Mouse (Mus musculus) olfactory bulb, adult 2 months (tissue): Measurements from ENCODE around the gene Amz1. TPM values are rescaled to one million over a fixed set of nuclear protein-coding genes. Genes with fewer than 3 reads are reported as not detected.

Source experiments
- H3K27ac ChIP-seq: fragments of 200-500 bp; 2 replicates; pipeline ENCODE4 v1.5.1; 2012; ENCODE audit warnings: low read depth, low read length; ENCODE audit not compliant: insufficient read depth
- H3K4me1 ChIP-seq: fragments of 200-500 bp; 2 replicates; pipeline ENCODE4 v1.6.1; 2012; ENCODE audit warnings: low read length; ENCODE audit not compliant: control insufficient read depth, insufficient read depth
- H3K4me3 ChIP-seq: fragments of 200-500 bp; 2 replicates; pipeline ENCODE4 v1.5.1; 2012; ENCODE audit warnings: mild to moderate bottlenecking, low read depth, low read length, moderate library complexity; ENCODE audit not compliant: insufficient read depth
- CTCF ChIP-seq: fragments of 200-500 bp; IDR thresholded peaks from 2 replicates; pipeline ENCODE4 v1.5.1; 2012; ENCODE audit warnings: low read depth, mild to moderate bottlenecking, low read length, moderate library complexity; ENCODE audit not compliant: insufficient read depth
- POLR2A ChIP-seq: fragments of 200-500 bp; IDR thresholded peaks from 2 replicates; pipeline ENCODE4 v1.6.1; 2012; ENCODE audit warnings: mild to moderate bottlenecking, low read depth, low read length, moderate library complexity; ENCODE audit not compliant: insufficient read depth
- WGBS: fragments of 180-500 bp; shearing (Covaris S2); methylation state at CpG from one replicate; pipeline ENCODE4 v1.1.7; 2018; 5-methylcytosine and 5-hydroxymethylcytosine counted together
- polyA plus RNA-seq: library from polyadenylated mRNA; stranded (reverse); fragments of >200 nt; gene quantifications from 2 replicates; pipeline ENCODE4 v1.2.4, GENCODE M21; 2012; ENCODE audit warnings: low replicate concordance; ENCODE audit not compliant: missing spikeins, insufficient read depth, insufficient read length

The Amz1 gene
- polyA plus RNA-seq, 1 experiment: not detected

DNA sequence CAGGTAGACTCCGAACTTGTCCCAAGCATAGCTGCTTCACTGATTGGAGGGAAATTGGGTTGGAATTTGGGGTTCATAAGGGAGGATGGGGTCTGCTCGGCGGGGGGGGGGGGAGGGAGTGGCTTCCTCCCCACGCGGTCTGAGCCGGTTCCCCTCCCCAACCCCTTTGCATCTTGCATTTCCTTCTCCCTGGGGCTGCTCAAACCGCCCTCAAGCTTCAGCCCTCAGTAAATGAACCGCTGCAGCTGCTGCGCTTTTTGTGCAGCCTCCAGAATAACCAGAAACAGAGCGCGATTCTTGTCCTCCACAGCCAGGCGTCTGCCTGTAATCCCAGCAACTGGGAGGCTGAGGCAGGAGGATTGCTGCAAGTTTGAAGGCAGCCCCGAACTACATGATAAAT, 12.2 kb downstream of the Amz1 start:
- TF ChIP-seq CTCF: no peak
- no peak for TF ChIP-seq POLR2A
- Histone ChIP-seq H3K27ac (no peak overlapping the region), H3K4me3 (0 out of 2 replicates have a peak overlapping the region, but pooled peaks have one; percentile 8), H3K4me1 (peaks cover 15% of the 10 kb centered on the region)
- WGBS: 25% methylated on average over 13 of the region's 13 CpGs

DNA sequence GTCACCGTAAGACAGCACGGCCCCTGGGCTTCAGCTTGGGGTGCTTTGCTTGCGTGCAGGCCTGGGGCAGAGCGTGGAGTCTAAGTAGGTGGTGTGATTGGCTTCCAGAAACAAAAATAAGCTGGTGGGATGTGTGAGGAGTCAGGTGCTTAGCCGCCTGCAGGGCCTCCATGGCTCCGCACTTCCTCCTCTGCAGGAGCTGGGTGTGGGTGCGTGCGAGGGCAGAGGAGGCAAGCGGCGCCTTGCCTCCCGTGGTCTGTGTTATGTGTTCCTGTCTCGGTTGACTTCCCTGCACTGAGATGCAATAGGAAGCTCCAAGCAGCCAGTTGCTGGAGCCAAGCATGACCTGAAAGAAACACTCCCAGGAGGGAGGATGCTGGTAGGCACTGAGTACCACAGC, 15.9 kb downstream of the Amz1 start:
- TF ChIP-seq POLR2A: no peak
- TF ChIP-seq CTCF: no peak
- peaks cover 15% of the 10 kb centered on the region for H3K4me1 ChIP-seq
- H3K4me3 ChIP-seq: no peak overlapping the region
- WGBS: 45% methylated on average over 12 of the region's 12 CpGs
- H3K27ac ChIP-seq: no peak overlapping the region

DNA sequence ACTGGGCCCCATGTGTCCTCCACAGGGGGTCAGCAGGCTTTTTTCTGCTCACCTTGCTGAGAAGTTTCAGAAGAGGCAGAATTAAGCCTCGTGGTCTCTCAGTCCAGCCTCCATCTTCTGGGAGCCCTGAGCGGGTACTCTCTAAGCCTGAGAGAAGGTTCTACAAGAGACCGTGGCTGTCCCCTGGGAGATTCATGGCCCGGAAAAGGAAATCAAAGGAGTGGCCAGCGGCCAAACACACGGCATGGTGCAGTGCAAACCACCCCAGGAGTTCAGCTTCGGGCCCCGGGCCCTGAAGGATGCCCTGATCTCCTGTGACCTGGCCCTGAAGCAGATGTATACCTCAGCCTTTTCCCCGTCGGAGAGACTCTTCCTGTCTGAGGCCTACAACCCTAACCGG, 17.1 kb downstream of the Amz1 start:
- H3K4me1 ChIP-seq: peaks cover 7% of the 10 kb centered on the region
- no peak overlapping the region for H3K4me3 ChIP-seq
- TF ChIP-seq CTCF (no peak), POLR2A (no peak)
- no peak overlapping the region for H3K27ac ChIP-seq
- WGBS: 76% methylated on average over 11 of the region's 11 CpGs

DNA sequence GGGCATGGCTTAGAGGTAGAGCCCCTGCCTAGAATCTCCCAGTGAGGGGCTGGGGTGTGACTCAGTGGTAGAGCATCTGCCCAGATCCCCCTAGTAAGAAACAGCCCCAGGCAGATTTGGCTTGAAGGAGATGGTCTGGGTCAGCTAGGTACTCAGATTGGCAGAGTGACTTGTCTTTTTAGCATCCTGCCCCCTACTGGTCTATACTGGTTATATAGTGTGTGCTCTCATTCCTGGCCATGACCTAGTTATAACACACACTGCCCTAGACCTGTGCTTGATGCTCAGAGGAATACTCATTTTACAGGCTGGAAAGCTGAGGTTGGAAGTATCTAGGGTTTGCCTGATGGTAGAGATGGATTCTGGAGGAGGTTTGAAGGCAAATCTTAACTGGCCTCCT, 17.9 kb downstream of the Amz1 start:
- Histone ChIP-seq H3K4me1 (peaks cover 7% of the 10 kb centered on the region), H3K4me3 (no peak overlapping the region), H3K27ac (no peak overlapping the region)
- TF ChIP-seq POLR2A: no peak
- TF ChIP-seq CTCF: no peak

DNA sequence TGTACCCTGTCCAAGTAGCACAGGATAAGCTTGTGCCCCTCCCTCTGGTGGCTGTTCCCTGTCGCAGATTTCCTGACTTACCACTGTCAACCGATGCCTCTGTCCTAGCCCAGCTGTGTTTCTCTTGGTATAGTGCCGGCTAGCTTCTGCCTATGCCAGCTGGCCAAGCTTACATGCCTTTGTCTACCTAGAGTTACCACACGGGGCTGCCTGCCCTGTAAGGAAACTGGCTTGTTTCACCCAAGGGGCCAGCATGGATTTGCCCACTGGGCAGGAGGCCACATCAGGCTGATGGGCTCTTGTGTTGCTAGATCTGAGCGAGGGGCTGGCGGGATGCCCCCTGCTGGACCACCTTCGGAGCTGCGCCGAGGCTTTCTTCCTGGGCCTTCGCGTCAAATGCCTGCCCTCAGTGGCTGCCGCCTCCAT, 19.8 kb downstream of the Amz1 start:
- Histone ChIP-seq H3K4me3 (no peak overlapping the region), H3K4me1 (peaks cover 7% of the 10 kb centered on the region)
- 42% methylated on average over 12 of the region's 12 CpGs for WGBS

DNA sequence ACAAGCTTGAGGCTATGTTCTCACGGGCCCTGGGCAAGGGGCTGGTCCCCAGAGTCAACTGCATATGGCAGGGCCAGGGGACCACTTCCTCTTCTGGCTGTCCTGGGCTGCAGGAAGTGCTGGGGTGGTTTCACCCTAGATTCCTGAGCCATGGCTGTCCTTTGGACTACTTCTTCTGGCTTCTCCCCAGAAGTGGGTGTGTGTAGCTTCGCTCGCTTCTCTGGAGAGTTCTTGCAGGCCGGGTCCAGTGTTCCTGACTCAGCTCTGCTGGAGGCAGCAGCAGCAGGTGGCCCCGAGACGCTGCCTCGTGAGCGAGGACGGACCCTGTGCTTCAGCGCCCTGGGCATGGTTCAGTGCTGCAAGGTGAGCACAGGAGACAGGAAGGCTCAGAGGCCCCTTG, 24.5 kb downstream of the Amz1 start:
- Histone ChIP-seq H3K4me3 (no peak overlapping the region), H3K4me1 (peaks cover 8% of the 10 kb centered on the region), H3K27ac (no peak overlapping the region)
- TF ChIP-seq CTCF: no peak
- TF ChIP-seq POLR2A: no peak
- WGBS: 80% methylated on average over 10 of the region's 10 CpGs

More for the DNA sequence above, 19.8 kb downstream of the Amz1 start:
- H3K27ac ChIP-seq: no peak overlapping the region
- TF ChIP-seq POLR2A (no peak), CTCF (no peak)

DNA sequence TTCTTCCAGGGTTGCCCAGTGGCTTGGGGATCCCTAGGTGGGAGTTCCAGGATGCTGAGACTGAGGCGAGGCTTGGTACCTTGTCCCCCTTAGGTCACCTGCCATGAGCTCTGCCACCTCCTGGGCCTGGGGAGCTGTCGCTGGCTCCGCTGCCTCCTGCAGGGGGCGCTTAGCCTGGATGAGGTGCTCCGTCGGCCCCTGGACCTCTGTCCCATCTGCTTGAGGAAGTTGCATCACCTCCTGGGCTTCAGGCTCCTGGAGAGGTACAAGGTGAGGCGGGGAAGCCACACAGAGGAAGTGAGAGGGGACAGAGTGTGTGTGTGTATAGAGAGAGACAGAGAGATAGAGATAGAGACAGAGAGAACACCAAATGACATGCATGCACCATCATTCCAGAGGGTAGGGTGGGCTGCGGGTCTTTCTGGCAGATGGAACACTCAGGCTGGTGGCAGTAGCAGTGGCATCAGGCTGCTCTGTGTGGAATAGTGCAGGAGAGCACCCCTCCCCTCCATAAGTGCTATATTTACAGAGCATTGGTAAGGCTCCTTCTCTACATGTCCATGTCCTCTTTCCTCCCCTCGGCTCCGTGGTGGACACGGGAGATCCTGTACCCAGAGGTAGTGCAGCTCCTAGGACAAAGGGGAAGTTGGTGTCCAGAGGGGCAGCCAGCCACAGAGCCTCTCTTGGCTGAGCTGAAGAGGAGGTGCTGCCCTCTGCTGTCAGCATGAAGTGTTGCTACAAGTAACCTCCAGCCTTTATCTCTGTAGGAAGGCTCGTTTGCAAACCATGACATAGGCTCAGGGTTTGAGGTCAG, 25.3 kb downstream of the Amz1 start:
- H3K27ac ChIP-seq: no peak overlapping the region
- peaks cover 8% of the 10 kb centered on the region for H3K4me1 ChIP-seq
- TF ChIP-seq POLR2A (no peak), CTCF (peak; percentile 72)
- WGBS: 17% methylated on average over 12 of the region's 12 CpGs
- H3K4me3 ChIP-seq: no peak overlapping the region; the same call in 1 of the 2 replicates

DNA sequence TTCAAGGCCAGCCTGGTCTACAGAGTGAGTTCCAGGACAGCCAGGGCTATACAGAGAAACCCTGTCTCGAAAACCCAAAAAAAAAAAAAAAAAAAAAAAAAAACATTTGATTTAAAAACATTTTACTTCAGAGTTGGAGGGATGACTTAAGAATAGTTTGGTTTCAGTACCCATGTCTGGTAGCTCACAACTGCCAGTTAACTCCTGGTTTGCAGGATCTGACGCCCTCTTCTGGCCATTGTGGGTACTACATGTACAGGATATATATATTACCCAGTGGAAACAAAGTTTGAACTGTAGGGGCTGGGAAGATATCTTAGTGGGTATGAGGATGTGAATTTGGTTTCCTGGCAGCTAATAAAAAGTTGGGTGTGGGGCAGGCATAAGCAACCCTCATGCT, 27.0 kb downstream of the Amz1 start:
- no peak overlapping the region for H3K4me3 ChIP-seq
- no peak overlapping the region for H3K27ac ChIP-seq
- H3K4me1 ChIP-seq: peaks cover 8% of the 10 kb centered on the region
- TF ChIP-seq POLR2A (no peak), CTCF (no peak)
- 5% methylated on average over 1 of the region's 2 CpGs for WGBS

DNA sequence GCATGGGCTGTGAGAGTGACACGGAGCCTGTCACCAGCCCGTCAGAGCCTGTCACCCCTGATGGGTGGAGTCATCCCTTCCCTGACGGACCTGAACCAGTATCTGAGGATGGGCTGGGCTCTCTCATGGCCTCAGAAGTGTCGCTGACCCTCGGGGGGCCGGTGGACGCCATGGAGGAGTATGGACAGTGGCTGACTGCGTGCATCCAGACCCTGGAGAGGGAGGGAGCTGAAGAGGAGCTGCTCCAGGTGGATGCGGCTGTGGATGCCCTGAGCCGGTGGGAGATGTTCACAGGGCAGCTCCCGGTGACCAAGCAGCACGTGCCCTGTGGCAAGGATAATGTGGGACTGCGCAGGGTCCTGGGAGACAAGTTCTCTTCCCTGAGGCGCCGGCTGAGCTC, 28.1 kb downstream of the Amz1 start:
- 95% methylated on average over 15 of the region's 15 CpGs for WGBS
- Histone ChIP-seq H3K4me3 (no peak overlapping the region), H3K27ac (no peak overlapping the region)

DNA sequence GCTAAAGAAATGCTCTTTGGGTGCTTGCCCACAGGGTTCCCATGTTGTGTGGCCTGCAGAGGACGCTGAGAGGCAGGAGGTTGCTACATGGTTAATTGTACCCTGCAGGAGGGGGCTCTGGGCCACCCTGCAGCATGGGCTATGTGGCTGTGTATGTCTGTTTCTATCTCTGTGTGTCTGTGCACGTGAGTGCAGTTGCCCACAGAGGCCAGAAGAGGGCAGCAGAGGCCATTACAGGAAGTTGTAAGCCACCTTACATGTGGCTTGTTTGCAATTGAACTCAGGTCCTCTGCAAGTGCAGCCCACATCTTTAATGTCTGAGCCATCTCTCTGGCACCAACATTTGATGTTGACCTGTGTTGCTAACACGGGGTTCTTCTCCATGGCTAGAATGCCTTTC, 28.7 kb downstream of the Amz1 start:
- no peak for TF ChIP-seq POLR2A
- peak; percentile 20; the same call in 1 of the 2 replicates for TF ChIP-seq CTCF
- Histone ChIP-seq H3K4me3 (no peak overlapping the region), H3K27ac (no peak overlapping the region), H3K4me1 (peaks cover 11% of the 10 kb centered on the region)
- WGBS: 90% methylated on average over 3 of the region's 3 CpGs

More for the DNA sequence above, 28.1 kb downstream of the Amz1 start:
- peaks cover 11% of the 10 kb centered on the region for H3K4me1 ChIP-seq
- TF ChIP-seq CTCF (no peak), POLR2A (no peak)

DNA sequence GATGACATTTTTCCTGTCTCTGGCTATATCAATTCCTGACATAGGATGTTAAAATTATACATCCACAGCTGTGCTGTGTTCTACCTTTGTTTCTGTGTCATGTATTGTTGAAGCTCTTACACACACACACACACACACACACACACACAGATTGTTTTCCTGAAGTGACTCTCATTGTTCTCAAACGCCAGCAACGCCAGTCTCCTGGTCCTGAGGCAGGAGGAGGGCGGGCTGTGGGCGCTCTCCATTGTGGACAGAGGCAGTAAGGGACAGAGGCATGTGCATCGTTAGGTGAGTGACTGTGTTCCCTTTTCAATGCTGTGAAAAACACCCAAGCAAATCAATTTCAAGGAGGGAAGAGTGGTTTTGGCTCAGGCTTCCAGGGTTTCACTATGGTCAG, 29.3 kb downstream of the Amz1 start:
- H3K27ac ChIP-seq: no peak overlapping the region
- no peak overlapping the region for H3K4me3 ChIP-seq
- 46% methylated on average over 5 of the region's 5 CpGs for WGBS
- TF ChIP-seq POLR2A: no peak
- TF ChIP-seq CTCF: no peak
- H3K4me1 ChIP-seq: peaks cover 11% of the 10 kb centered on the region
